Mouse (Mus musculus): Measurements from ENCODE around the gene Cped1.
A peak's percentile ranks its signal among the peaks of the same experiment; 100 is the strongest.
"Not testable (repeated sequence)": the region's sequence is repeated elsewhere in the genome, so short reads cannot be mapped to it uniquely, and the experiment has no call there.

Gene Cped1

DNA sequence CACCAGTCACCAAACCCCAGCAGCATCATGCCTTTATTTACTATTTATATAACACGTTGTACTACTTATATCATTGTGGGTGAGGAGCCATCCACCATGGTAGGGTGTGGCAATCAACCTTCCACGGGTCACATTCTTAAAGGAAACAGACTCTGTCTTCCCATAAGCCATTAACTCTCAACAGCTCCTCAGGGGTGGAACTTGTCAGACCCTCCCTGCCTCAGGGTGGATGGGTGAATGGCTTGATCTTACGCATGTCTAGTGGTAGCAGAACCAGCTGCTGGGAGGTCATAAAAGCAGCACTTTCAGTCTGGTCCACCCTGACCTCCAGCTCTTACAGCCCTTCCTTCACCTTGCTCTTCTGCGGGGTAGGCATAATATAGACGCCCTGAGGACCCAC is 100.3 kb downstream of the Cped1 start:
- DNase-seq (ENCODE audit: extremely low spot score): no peak

GRCm38 (mm10) chr6:22088346-22089064 is 102.8 kb downstream of the Cped1 start:
- DNase-seq (ENCODE audit: extremely low spot score): peak; percentile 68

- no peak for DNase-seq (ENCODE audit: extremely low spot score)
Measured at GRCm38 (mm10) chr6:22091773-22092172, 106.1 kb downstream of the Cped1 start.

DNA sequence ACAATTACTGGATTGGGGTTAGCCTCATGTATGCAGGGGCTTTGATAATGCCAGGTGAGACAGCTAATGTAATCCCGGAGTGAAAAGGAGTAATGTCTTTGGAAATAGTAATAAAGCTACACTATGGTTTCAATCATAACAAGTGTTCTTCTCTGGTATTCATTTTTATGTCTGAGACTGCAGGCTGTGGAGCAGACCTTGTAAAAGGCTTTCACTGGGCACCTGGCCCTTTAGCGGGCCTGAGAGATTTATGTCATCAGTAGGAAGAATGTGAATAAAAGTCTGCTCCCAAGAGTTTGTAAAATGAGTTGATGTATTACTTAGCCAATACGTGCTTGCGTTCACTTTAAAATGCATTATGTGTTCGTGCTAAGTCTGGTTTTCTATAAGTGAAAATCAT is 108.1 kb downstream of the Cped1 start:
- no peak for DNase-seq (ENCODE audit: extremely low spot score)

DNA sequence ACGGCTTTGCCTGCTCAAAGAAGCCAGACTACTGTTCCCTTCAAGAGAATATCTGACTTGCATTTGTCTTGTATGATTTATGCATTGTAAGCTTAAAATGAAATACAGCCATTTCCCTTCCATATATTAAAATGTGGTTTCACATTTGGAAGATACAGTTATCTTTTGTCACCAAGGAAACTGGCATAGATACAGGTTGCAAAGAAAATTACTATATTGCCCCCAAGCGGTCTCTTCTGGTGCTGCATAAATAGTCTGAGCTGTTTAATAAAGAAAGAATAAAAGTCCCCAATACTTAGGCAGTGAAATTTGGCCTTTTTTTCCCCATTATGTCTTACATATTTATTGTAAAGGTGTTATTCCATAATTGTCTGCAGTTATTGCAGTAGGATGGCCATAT is 112.0 kb downstream of the Cped1 start:
- peak; percentile 18 for DNase-seq (ENCODE audit: extremely low spot score)

- no peak for DNase-seq (ENCODE audit: extremely low spot score)
Measured at GRCm38 (mm10) chr6:22099832-22100231, 114.1 kb downstream of the Cped1 start.

GRCm38 (mm10) chr6:22101939-22102338 is 116.2 kb downstream of the Cped1 start:
- no peak for DNase-seq (ENCODE audit: extremely low spot score)

DNA sequence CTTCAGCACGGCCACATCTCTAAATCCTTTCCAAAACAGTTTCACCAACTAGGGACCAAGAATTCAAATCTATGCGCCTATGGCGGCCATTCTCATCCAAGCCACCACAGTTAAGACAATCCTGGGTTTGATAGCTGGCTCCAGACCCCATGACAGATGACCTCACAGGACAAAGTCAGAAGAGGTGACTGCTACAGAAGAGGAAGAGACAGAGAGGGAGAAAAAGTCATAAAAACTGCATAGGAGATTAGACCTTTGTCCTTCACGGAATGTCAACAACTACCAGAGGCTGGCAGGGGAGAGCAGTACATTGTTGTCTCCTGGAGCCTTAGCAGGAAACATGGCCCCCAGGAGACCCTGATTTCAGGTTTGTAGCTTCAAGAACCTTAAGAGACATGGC is 117.0 kb downstream of the Cped1 start:
- DNase-seq (ENCODE audit: extremely low spot score): no peak

DNA sequence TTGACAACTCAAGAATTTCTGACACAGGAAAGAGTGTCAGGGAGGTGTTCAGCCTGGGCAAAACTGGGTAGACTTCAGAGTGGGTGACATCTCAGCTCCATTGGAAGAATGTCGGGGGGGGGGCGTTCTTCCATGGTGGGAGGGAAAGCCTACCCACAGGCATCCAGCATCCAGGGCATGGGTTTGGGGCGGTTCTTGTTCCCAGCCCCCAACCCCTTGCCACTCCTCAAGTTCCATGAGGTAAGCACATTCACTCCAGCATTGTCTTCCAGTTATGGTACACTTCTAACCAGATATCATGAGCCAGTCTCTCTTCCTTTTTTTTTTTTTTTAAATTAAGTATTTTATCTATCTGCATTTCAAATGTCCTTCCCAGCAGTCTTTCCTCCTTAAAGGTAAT is 118.0 kb downstream of the Cped1 start:
- DNase-seq (ENCODE audit: extremely low spot score): no peak

- peak; percentile 13 for DNase-seq (ENCODE audit: extremely low spot score)
Measured at GRCm38 (mm10) chr6:22104211-22104610, 118.5 kb downstream of the Cped1 start.

- DNase-seq (ENCODE audit: extremely low spot score): no peak
Measured at GRCm38 (mm10) chr6:22114079-22114478, 128.4 kb downstream of the Cped1 start.

GRCm38 (mm10) chr6:22116679-22117078 is 131.0 kb downstream of the Cped1 start:
- no peak for DNase-seq (ENCODE audit: extremely low spot score)

DNA sequence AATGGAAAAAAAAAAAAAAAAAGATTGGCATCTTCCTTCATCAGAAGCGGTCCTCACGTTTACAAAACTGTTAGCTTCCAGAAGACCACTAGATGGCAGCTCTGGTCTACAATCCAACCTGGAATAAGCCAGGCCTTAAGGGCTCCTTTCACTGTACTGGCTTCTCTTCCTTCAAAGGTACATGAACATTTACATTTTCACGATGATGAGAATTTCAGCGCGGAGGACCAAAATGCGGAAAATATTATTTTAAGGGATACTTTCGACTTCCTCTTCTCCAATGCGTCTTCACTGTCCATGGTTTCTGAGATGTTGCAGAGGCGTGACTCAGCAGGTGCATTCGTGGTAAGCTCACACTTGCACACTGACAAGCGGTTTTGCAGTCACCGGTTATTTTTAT is 136.4 kb downstream of the Cped1 start:
- DNase-seq (ENCODE audit: extremely low spot score): peak; percentile 46

DNA sequence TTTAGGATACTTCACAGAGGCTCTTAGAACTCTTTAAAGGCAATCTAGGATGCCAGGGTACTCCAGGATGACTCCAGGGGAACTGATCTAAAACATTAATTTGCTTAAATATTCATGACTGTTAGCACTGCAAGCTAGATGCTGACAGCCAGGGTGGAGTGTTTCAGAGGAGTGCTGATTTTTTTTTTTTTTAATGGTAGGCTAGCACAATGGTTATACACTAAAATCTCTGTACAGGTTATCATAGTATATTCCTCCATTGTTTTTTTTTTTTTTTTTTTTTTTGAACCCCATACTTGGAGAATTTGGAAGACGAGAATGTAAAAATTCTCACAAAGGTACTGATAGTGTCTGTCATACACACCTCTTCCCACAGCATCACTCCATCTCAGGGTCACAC is 137.0 kb downstream of the Cped1 start:
- DNase-seq (ENCODE audit: extremely low spot score): no peak

DNA sequence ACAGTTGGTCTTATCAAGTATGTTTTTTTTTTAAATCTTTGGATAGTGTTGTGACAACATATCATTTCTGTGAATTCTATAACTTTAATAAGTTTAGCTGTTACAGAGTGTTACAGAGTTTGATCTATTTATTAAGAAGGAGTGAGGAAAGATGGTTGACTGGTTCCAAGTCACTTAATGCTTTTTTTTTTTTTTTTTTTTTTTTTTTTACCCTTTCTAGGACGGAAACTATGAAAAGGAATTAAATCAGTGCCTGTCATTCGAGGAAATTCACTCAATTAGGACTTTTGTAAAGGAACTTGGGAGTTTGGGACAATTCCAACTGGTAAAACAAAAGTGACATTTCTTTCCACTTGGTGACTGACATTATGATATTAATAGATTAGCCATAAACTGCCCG is 137.6 kb downstream of the Cped1 start:
- DNase-seq (ENCODE audit: extremely low spot score): no peak

DNA sequence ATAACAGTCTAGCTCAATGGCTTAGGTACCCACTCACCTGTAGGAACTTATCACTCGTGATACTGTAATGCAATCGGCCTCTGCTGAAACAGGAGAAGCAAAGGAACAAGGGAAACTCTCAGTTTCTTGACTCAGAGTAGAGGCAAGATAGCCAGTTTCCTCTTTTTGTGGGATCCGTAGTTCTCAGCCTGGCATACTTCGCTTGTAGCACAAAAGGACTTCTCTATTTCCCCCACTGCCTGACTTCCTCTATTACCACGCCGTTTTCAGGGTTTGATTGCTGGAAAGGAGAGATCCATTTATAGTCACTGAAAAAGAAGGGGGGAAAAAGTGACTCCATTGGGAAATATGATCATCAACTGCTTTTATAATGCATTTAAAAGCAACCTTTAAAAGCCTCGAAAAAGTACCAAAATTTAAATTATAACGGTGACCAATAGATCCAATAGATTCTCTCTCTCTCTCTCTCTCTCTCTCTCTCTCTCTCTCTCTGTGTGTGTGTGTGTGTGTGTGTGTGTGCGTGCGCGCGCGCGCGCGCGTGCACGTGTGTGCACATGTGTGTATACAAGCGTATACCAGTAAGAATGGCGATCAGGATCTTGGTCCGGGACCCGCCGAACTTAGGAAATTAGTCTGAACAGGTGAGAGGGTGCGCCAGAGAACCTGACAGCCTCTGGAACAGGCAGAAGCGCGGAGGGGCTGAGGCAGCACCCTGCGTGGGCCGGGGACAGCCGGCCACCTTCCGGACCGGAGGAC is 139.0 kb downstream of the Cped1 start:
- not testable (repeated sequence) for DNase-seq (ENCODE audit: extremely low spot score)

GRCm38 (mm10) chr6:22135038-22135631 is 149.4 kb downstream of the Cped1 start:
- DNase-seq (ENCODE audit: extremely low spot score): no peak

DNA sequence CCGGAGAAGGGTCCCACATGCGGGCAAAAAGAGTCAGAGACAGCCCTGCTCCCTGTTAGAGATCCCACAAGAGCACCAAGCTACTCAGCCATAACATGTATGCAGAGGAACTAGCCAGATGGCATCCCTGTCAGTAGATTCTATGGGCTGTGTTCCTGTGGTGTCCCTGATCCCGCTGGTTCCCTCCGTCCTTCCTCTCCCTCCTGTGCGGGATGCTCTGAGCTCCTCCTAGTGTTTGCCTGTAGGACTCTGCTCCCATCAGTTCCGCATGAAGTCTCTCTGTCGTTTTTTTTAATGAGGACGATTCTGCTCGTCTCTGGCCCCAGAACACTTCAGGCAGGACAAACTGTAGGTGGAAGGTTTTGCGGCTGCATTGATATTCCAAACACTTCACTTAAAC is 151.1 kb downstream of the Cped1 start:
- DNase-seq (ENCODE audit: extremely low spot score): no peak

- DNase-seq (ENCODE audit: extremely low spot score): no peak
Measured at GRCm38 (mm10) chr6:22140786-22141185, 155.1 kb downstream of the Cped1 start.

- no peak for DNase-seq (ENCODE audit: extremely low spot score)
Measured at GRCm38 (mm10) chr6:22147236-22147635, 161.5 kb downstream of the Cped1 start.

- no peak for DNase-seq (ENCODE audit: extremely low spot score)
Measured at GRCm38 (mm10) chr6:22148511-22148910, 162.8 kb downstream of the Cped1 start.

DNA sequence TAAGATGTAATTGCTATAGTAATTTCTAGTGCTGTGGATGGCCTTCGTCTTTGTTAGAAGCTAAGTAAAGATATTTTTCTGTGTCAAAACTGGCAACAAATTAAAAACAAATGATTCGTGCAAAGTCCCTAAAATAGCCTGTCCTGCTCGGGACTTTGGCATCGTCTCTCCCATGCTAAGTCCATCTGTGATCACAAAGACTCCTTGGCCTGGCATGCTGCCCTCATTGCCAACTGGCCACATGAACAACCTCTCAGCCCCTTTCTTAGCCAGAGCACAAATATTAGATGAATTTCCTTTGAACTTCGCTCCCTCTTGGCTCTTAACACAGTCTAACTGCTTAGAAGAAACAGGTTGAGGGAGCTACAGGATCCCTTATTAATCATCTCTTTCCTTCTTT is 171.7 kb downstream of the Cped1 start:
- no peak for DNase-seq (ENCODE audit: extremely low spot score)

- DNase-seq (ENCODE audit: extremely low spot score): no peak
Measured at GRCm38 (mm10) chr6:22161944-22162343, 176.2 kb downstream of the Cped1 start.

Data from embryo, embryonic 9.5 days (tissue).